Mouse (Mus musculus) brain, adult 2 months (tissue): Measurements from ENCODE around the gene Dpm3.
A peak's percentile ranks its signal among the peaks of the same experiment; 100 is the strongest.

Experiments
- DNase-seq: peaks from one replicate; pipeline ENCODE4 v3.0.0; 2011; ENCODE audit warnings: low read depth, low spot score

Dpm3 gene

GRCm38 (mm10) chr3:89231772-89232275 lies 27.3 kb upstream of the Dpm3 start:
- DNase-seq, result no peak

DNA sequence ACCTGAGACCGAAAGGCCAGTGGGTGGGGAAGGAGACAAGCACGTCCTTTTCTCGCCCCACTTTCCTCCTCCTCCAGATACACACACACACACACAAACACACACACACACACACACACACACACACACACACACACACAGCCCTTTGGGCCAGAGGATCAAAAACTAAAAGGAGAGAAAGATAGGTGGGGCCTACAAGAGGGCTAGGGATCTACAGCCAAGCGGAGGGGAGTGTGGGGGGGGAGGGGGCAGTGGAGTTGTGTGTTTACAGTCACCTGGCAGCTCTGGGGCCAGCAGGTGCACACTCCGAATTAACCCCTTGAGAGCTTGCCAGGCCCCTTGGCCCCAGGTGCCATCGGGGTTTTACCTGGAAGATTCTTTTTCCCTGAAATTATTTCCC lies 26.5 kb upstream of the Dpm3 start:
- DNase-seq, result no peak

DNA sequence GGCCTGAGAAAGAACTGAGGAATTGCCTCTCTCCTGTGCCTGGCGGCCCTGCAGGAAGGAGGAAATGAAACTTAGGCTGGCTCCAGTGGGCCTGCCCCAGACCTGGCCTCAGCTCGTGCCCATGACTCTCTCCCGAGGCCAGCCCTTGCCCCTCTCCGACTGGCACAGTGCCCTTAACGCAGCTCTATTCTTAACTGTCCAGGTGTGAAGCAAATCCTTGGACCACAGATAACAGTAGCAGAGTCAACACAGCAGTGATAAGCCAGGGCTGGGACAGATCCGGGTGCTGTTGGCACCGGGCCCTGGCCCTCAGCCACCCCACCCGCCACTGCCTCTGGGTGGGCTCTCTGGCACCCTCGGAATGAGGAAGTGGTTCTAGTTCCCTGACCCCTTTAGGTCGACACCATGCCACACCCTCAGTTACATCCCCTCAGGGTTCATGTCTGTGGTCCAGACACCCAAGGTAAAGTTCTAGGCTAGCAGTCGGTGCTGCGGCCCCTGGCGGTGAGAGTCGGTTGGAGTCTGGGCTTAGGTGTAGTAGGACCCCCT lies 25.5 kb upstream of the Dpm3 start:
- DNase-seq, result no peak

DNA sequence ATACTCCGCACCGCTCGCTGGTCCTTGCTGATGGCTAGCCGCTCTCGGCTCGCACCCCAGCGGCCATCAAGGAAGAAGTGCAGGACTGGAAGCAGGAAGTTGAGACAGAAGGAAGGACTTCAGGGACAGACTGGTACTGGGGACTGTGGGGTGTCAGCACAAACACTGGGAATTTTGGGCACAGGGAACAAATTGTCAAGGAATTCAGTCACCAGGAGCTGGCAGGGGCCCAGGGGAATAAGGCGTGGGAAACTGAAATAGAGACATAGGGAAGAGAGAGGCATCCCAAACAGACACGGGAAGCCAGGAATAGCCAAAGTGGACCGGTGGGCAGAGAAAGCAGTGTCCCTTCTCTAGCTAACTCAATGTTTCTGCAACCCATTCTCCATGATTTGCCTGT lies 22.6 kb upstream of the Dpm3 start:
- DNase-seq, result peak; percentile 64

DNA sequence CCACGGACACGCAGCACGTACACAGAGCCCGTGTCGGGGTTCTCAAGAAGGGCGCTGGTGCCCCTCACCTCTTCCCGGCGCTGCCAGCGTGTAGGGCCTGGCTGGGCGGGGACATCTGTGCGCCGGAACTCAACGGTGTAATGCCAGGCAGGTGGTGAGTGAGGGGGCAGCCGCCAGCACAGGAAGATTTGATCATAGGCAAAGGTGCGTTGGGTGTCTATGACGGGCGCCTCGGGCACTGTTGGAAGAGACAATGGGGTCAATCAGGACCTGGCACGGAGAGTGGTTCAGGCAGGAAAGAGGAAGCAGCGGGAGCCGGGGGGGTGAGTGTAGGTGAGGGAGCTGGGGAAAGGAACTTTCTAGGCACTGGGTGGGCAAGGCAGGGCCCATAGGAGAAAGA lies 21.5 kb upstream of the Dpm3 start:
- no peak for DNase-seq

DNA sequence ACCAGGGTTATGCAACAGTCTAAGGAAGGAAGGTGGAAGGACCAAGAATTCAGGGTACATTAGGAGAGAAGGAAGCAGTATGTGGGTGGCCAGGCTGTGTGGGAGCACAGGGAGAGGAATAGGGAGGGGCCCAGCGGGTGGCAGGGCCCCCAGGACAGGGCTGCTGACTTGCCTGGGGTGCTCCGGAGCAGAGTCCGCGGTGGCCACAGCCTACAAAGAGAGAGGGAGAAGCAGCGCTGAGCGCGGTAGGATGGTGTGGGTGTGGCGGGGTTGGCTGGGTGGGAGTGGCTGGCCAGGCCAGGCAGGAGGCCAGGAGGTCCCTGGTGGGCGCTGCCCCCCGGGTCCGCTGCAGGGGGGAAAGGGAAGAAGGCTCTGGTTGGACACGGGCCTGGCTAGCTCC lies 20.7 kb upstream of the Dpm3 start:
- no peak for DNase-seq

DNA sequence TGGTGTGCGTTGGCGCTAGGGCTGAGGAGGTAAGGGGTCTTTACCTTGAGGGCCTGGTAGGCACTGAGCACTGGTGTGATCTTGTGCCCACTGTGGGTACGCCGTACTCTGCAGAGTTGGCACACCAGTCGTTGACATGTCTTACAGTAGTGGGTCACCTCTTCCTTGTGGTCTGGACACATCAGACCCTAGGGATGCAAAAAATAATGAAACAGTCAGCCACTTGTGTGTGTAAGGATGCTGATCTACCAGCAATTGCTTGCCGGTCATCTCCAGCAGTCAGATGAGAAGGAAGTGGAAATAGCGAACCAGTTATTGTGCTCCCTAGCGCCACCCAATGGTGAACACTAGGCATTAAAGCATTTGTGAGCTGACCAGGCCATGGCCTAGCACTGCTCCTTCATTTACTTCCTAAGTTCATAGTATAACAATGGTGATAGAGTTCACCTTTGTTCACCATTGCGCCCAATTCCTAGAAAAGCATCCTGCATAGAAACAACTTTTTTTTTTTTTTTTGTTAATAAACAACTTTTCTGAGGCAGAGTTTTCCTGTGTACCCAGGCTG lies 16.7 kb upstream of the Dpm3 start:
- peak; percentile 88 for DNase-seq

DNA sequence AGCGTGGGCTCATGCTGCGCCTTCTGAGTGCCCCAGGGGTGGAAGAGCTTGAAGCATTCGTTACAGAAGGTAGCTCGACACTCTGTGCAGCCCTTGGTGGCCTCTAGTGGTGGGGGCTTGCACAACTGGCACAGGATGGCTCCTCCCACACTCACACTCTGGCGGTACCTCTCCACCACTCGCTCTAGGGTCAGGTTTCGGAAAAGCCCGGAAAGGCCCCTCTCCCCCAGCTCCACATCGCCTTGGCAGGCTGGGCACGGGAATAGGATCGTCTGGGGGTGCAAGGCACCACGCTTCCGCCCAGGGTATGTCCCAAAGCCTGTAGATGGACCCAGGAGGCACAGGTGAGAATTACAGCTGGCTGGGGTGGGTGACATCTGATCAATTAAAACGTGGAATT lies 15.5 kb upstream of the Dpm3 start:
- DNase-seq, result peak; percentile 76

GRCm38 (mm10) chr3:89244158-89244981 lies 14.8 kb upstream of the Dpm3 start:
- peak; percentile 63 for DNase-seq

DNA sequence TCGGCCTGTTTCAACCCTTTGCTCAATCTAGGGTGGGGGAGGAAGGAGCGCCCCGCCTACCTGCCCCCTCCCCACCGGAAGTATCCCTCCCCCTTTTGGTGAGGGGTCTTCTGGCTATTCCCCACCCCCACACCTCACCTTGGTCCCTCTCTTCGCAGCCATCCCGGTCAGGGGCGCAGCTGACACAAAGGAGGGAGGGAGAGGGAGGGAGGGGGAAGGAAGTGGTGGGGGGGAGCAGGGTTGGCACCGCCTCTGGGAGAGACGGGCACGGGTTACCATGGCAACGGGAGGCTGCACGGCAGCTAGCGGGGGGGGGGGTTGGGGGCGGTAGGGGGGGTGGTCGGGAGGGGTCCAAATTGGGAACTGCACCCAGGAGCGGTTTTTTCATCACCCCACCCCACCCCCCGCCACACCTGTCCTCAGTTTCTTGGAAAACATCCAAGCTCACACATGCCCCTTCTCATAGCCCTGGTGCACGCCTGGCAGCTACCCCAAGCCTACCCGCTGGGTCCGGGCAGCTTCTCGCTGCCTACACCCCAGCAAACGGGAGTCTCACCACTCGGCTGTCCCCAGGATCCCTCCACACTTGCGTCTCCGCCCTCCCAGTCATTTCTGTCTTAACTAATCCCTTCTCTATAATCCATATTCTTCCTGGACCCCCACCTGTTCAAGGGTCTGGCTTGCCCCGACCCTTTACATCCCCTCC lies 14.0 kb upstream of the Dpm3 start:
- DNase-seq, result peak; percentile 92

DNA sequence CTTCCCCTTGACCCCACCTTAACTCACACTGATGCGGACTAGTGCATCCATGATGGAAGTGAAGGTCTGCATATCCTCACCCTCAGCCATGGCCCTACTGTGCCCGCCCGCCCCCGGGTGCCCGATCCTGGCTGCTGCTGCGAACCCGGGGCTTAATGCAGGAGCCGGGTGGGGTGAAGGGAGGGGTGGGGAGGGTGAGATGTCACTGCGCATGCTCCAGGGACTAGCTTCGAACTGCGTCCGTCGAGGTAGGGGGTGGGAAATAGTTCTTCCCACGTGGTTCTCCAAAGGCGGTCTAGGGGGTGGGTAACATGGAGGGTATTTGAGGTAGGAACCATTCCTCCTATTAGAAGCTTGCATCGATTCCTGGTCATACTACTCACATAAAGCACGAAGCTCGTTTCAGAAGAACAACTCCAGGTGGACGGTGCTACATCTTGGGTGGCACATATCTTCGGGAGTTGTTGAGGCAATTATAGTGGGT lies 13.4 kb upstream of the Dpm3 start, which contains the start of gene Krtcap2:
Gene Krtcap2, plus strand, starts transcription at position 279 of the 484 bp plus-strand sequence.
- DNase-seq, result peak; percentile 96

DNA sequence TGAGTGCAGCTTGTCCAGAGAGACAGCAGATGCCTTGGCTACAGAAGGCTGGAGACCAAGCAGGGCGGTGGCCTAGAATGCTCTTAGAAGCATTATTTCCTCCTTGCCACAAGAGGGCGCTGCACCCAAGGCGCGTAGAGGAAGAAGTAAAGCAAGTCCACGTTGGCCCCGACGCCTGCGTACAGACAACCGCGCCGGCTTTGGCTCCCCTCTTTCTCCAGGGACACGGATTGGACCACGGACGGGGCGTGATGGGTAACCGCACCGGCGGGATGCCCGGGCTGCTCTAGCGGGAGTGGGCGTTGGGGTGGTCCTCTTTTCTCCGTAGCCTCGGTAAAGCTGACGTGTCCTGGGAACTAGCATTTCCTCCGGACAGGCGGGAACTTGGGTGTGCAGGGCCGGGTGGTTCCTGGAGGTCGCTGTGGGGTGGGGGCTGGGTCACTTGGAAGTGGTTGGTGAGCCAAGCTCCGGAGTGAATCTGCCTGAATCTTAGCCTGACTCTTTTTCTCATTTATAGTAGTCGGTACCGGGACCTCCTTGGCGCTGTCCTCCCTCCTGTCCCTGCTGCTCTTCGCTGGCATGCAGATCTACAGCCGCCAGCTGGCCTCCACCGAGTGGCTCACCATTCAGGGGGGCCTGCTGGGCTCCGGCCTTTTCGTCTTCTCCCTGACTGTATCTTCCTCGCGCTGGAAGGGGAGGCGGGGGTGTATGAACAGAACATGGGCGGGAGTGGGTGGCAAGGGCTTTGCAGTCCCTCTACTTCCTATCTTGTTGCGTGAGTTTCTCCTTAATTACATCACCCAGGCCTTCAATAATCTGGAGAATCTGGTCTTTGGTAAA lies 12.7 kb upstream of the Dpm3 start, which contains the start of gene Trim46:
Gene Trim46, minus strand, starts transcription at position 49 of the 840 bp plus-strand sequence.
- peak; percentile 98 for DNase-seq

- DNase-seq, result no peak
These were observed 11.7 kb upstream of the Dpm3 start for GRCm38 (mm10) chr3:89247466-89247865.

DNA sequence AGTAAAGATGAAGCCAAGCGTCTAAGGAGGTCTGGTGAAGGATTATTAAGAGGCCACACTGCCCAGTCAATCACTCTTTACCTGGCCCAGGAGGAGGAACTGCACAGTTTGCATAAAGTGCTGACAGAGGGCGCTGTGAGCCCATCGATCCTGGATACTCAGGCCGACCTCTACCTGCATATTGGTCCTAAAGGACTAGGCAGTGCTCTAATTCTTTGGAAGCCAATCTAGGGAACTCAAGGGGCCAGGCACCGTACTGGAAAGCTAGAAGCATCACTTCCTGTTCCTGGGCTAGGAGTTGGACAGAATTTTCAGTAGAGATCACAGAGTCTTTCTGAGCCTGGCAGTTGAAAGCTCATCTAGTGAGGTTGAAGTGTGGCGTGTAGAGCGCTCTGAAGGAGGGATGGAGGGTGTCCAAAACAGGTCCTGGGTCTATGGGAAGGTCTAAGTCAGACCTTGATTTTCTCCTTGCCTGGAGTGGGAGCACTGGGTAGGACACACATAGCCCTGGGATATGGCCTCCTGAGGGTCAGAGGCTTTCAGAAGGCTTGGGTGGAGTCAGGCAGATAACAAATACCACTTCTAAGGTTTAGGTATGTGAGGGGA lies 8.6 kb upstream of the Dpm3 start:
- peak; percentile 78 for DNase-seq

DNA sequence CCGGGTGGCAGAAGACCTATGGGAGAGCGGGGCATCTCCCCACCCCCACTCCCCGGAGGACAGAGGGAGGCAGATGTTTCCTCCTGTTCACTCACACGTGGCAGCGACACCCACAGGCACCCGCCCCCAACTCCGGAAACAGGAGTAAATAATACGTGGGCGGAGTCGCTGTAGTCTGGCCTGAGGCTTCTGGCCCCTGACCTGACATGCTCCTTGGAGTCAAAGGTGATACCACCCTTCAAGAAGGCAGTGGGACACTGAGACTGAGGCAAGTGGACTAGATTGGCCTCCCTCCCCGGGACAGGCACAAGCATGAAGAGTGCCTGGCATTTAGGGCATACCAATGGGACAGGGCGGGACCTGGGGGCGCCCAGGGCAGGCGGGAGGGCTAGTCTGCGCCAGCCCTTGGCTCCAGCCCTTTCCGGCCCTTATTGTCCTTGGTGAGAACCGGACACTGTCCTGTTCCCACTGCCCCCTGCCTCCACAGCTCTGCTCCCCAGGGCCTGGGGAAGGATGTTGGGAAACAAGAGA lies 7.7 kb upstream of the Dpm3 start:
- DNase-seq, result no peak

DNA sequence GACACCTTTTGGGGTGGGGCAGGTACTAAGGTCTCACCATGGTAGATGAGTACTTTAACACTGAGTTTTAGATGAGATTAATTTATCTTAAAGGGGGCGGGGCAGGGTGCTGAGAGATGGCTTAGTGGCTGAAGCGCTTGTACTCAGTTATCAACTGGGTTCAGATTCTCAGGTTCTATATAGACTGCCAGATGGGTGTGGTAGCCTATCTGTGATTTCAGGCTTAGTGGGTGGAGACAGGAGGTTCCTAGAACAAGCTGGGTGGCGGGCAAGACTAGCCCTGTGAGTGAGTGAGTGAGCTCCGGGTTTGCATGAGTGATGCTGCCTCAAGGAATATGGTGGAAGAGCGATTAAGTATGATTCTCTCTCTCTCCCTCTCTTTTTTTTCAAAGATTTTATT lies 4.2 kb upstream of the Dpm3 start:
- DNase-seq, result no peak

DNA sequence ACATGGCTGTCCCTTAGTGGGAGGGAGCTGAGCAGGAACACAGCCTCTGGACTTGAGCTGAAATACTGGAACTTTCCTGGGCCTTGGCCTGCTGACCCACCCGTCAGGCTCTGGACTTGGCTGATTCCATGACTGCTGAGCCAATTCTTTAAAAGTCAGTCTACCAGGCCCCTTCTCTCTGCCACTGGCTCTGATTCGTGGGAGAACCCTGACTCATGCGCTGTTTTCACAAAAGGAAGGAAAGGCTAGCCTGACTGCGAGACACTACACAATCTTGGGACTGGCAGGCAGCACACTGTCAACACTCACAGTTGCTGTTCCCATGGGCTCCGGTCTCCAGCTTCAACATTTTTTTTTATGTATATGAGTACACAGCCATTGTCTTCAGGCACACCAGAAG lies 3.0 kb upstream of the Dpm3 start:
- no peak for DNase-seq

- no peak for DNase-seq
These were observed 1.1 kb downstream of the Dpm3 start for GRCm38 (mm10) chr3:89260211-89260610.

GRCm38 (mm10) chr3:89262417-89262816 lies 3.3 kb downstream of the Dpm3 start:
- peak; percentile 46 for DNase-seq

- peak; percentile 96 for DNase-seq
These were observed 7.3 kb downstream of the Dpm3 start for GRCm38 (mm10) chr3:89266439-89266893.
